Mouse (Mus musculus): ENCODE measurements around the gene Gm37240.

DNA sequence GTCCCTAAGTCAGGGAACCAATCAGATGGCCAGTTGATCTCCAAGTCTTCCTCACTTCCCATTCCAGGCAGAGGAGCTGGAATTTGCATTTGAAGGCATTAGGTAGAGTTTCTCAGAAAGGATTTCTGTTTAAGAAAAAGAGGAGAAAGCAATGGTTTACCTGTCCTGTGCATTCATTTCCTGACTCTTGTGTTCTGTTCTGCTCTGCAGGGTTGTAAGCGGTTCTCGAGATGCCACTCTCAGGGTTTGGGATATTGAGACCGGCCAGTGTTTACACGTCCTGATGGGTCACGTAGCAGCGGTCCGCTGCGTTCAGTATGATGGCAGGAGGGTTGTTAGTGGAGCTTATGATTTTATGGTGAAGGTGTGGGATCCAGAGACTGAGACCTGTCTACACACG lies 913.1 kb downstream of the Gm37240 start:
- TF ChIP-seq CTCF (IDR thresholded peaks at IDR 0.05; ENCODE audit: low read depth), result no peak
- TF ChIP-seq EP300 (optimal IDR thresholded peaks at IDR 0.05), result no peak
